Mouse (Mus musculus) lung, embryonic 16.5 days (tissue): ENCODE results near the gene Fgd2. TPM values are rescaled to one million over a fixed set of nuclear protein-coding genes. Genes with fewer than 3 reads are reported as not detected.

Experiments used
- ATAC-seq: fragments of 200-750 bp; cut with Nextera tagmentation; 2 replicates; pipeline ENCODE4 v1.8.0; 2017; ENCODE audit warnings: low read depth, mild to moderate bottlenecking, moderate library complexity
- H3K27ac ChIP-seq: fragments of 300-500 bp; sonication (generic); 2 replicates; pipeline ENCODE4 v1.5.1; 2014; ENCODE audit warnings: mild to moderate bottlenecking, control low read depth, low read length
- H3K27me3 ChIP-seq: fragments of 300-500 bp; sonication (generic); 2 replicates; pipeline ENCODE4 v1.6.1; 2014; ENCODE audit warnings: low read depth, low read length, mixed read lengths; ENCODE audit not compliant: control insufficient read depth, insufficient read depth
- H3K36me3 ChIP-seq: fragments of 300-500 bp; sonication (generic); 2 replicates; pipeline ENCODE4 v1.6.1; 2014; ENCODE audit warnings: low read length; ENCODE audit not compliant: control insufficient read depth, insufficient read depth
- H3K4me1 ChIP-seq: fragments of 300-500 bp; sonication (generic); replicated peaks from 2 replicates; pipeline ENCODE4 v1.6.1; 2014; ENCODE audit warnings: low read length, mixed read lengths; ENCODE audit not compliant: control insufficient read depth, insufficient read depth
- H3K4me2 ChIP-seq: fragments of 300-500 bp; sonication (generic); 2 replicates; pipeline ENCODE4 v1.6.1; 2014; ENCODE audit warnings: low read depth, low read length, control low read depth
- H3K4me3 ChIP-seq: fragments of 300-500 bp; sonication (generic); 2 replicates; pipeline ENCODE4 v1.5.1; 2014; ENCODE audit warnings: mild to moderate bottlenecking, low read length, control low read depth
- H3K9ac ChIP-seq: fragments of 300-500 bp; sonication (generic); 2 replicates; pipeline ENCODE4 v1.6.1; 2014; ENCODE audit warnings: low read length, control low read depth
- H3K9me3 ChIP-seq: fragments of 300-500 bp; sonication (generic); 2 replicates; pipeline ENCODE4 v1.6.1; 2016; ENCODE audit warnings: low read length; ENCODE audit not compliant: control insufficient read depth
- WGBS: fragments of 180-500 bp; shearing (Covaris S2); extraction: QIAGEN DNeasy Blood & Tissue Kit; methylation state at CpG from one replicate; pipeline ENCODE4 v1.1.7; 2014; 5-methylcytosine and 5-hydroxymethylcytosine counted together
- polyA plus RNA-seq: library from polyadenylated mRNA; unstranded; fragments of >200 nt; fragmentation: Nextera tagmentation; extraction: Ambion mirVana; gene quantifications from 2 replicates; pipeline ENCODE4 v1.2.1, GENCODE M21; 2015

Gene Fgd2
- polyA plus RNA-seq, 1 experiment from 2014 or later: 21.7 TPM

DNA sequence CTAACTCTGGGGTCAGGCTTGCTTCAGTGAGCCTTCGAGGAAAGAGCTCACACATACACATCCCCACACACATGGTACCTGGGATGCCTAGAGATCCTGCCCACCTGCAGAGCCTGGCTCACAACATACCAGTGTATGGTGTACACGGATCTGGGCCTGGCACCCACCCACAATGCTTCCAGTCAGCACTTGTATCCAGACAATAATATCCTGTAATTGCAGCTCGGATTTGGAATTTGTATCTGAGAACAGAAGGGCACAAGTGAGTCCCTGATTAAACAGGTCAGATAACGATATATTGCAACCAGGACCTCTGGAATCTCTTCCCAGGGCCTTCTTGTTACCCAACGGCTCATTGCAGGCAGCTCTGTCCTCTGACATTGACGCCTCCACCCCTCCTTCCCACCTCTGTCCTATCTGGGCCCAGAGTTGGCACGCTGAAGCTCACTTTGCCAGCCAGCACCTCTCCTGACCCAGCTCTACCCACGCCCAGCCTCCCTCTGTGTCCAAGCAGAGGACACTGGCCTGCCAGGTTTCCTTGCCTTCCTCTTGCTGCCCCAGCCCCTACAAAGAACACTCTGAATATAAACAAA is 62.3 kb downstream of the Fgd2 start:
- H3K4me1 ChIP-seq: no peaks in the 10 kb centered on the region
- H3K9ac ChIP-seq: no peak overlapping the region
- no peak for ATAC-seq
- H3K4me3 ChIP-seq: no peak overlapping the region
- WGBS: 65% methylated on average over 8 of the region's 8 CpGs
- H3K4me2 ChIP-seq: no peak overlapping the region
- H3K36me3 ChIP-seq: no peaks in the 10 kb centered on the region
- H3K27ac ChIP-seq: no peak overlapping the region
- no peaks in the 10 kb centered on the region for H3K27me3 ChIP-seq
- H3K9me3 ChIP-seq: no peaks in the 10 kb centered on the region

- WGBS: 89% methylated on average over 2 of the region's 2 CpGs
- H3K27ac ChIP-seq: no peak overlapping the region
- no peaks in the 10 kb centered on the region for H3K4me1 ChIP-seq
- ATAC-seq: no peak
- H3K4me3 ChIP-seq: no peak overlapping the region
- no peak overlapping the region for H3K4me2 ChIP-seq
- no peaks in the 10 kb centered on the region for H3K27me3 ChIP-seq
- H3K9me3 ChIP-seq: no peaks in the 10 kb centered on the region
- no peak overlapping the region for H3K9ac ChIP-seq
- H3K36me3 ChIP-seq: no peaks in the 10 kb centered on the region
Observed at GRCm38 (mm10) chr17:29423991-29424390, 63.3 kb downstream of the Fgd2 start.

DNA sequence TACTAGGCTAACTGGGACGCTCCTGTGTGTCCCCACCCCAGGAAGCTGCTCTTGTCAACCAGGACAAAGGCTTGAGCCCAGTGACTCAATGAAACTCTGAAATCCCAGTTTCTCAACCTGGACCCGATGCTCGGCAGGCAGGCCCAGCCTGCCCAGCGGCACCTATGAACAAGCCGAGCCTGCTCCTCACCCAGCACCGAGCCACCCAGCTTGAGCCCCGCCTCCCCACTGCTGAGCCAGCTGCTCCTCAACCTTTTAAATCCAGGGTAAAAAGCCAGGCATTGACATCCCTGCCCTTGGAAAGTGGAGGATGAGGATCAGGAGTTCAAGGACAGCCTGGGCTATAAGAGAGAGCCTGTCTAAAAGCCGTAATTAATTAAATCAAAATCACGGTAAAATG is 64.6 kb downstream of the Fgd2 start:
- Histone ChIP-seq H3K27me3 (no peaks in the 10 kb centered on the region), H3K27ac (no peak overlapping the region), H3K9me3 (no peaks in the 10 kb centered on the region), H3K4me3 (no peak overlapping the region), H3K4me2 (no peak overlapping the region), H3K36me3 (no peaks in the 10 kb centered on the region), H3K4me1 (no peaks in the 10 kb centered on the region), H3K9ac (no peak overlapping the region)
- no peak for ATAC-seq
- 68% methylated on average over 9 of the region's 9 CpGs for WGBS

- H3K27me3 ChIP-seq: no peaks in the 10 kb centered on the region
- H3K36me3 ChIP-seq: no peaks in the 10 kb centered on the region
- no peaks in the 10 kb centered on the region for H3K9me3 ChIP-seq
- no peak overlapping the region for H3K4me3 ChIP-seq
- H3K4me2 ChIP-seq: no peak overlapping the region
- ATAC-seq: no peak
- no peak overlapping the region for H3K9ac ChIP-seq
- H3K27ac ChIP-seq: no peak overlapping the region
- H3K4me1 ChIP-seq: no peaks in the 10 kb centered on the region
- WGBS: 25% methylated on average over 8 of the region's 8 CpGs
Observed at GRCm38 (mm10) chr17:29428213-29428612, 67.5 kb downstream of the Fgd2 start.

- ATAC-seq: no peak
- 33% methylated on average over 2 of the region's 2 CpGs for WGBS
- H3K4me1 ChIP-seq: no peaks in the 10 kb centered on the region
- no peaks in the 10 kb centered on the region for H3K9me3 ChIP-seq
- H3K36me3 ChIP-seq: no peaks in the 10 kb centered on the region
- no peak overlapping the region for H3K27ac ChIP-seq
- no peak overlapping the region for H3K4me2 ChIP-seq
- no peaks in the 10 kb centered on the region for H3K27me3 ChIP-seq
- H3K4me3 ChIP-seq: no peak overlapping the region
- no peak overlapping the region for H3K9ac ChIP-seq
Observed at GRCm38 (mm10) chr17:29428826-29429225, 68.1 kb downstream of the Fgd2 start.

Other genes with a start within 250 kb of the Fgd2 start
- 1.1 TPM in 2 replicates for gene Rab44, start 246.8 kb upstream of the Fgd2 start, polyA plus RNA-seq
- 3.6 and 5.0 TPM in 2 replicates for gene Cpne5, start 122.7 kb upstream of the Fgd2 start, polyA plus RNA-seq
- 144 and 145 TPM in 2 replicates for gene Ppil1, start 96.7 kb upstream of the Fgd2 start, polyA plus RNA-seq
- 82.2 and 87.7 TPM in 2 replicates for gene BC004004, start 92.1 kb upstream of the Fgd2 start, polyA plus RNA-seq
- 2.3 and 3.5 TPM in 2 replicates for gene Pi16, start 43.2 kb upstream of the Fgd2 start, polyA plus RNA-seq
- gene Mtch1, start 13.0 kb upstream of the Fgd2 start, polyA plus RNA-seq: 208 and 265 TPM in 2 replicates
- gene Pim1, start 129.8 kb downstream of the Fgd2 start, polyA plus RNA-seq: 15.6 and 16.6 TPM in 2 replicates
- gene Gm17657, start 188.7 kb downstream of the Fgd2 start, polyA plus RNA-seq: not detected in 2 replicates
- 12.6 and 14.9 TPM in 2 replicates for gene Tbc1d22b, start 188.9 kb downstream of the Fgd2 start, polyA plus RNA-seq
- gene Tmem217, start 191.5 kb downstream of the Fgd2 start, polyA plus RNA-seq: 0.85 and 1.1 TPM in 2 replicates